Mouse (Mus musculus): ENCODE measurements around the gene Gcdh.

GRCm38 (mm10) chr8:84893709-84894134, at the start of gene Gcdh:
- TF ChIP-seq POLR2A (IDR thresholded peaks at IDR 0.05; ENCODE audit: borderline replicate concordance, extremely low read depth, low read depth, low read length) (peak; percentile 56; the same call in 1 of the 2 replicates), CTCF (IDR thresholded peaks at IDR 0.05; ENCODE audit: insufficient read depth, low read length) (no peak)
